Mouse (Mus musculus) embryonic facial prominence, embryonic 13.5 days (tissue): ENCODE measurements at regions not wholly inside any gene's neighbourhood (a gene's known extent, or its start where the extent isn't known, plus 50 kb on each side); places are given as distances from the start of the nearest gene placed in this dataset.

Experiments
- ATAC-seq: fragments of 200-750 bp; cut with Nextera tagmentation; 2 replicates; pipeline ENCODE4 v1.8.0; 2017; ENCODE audit warnings: low read depth; ENCODE audit not compliant: insufficient number of reproducible peaks, insufficient read depth, low FRiP score, low TSS enrichment
- H3K27ac ChIP-seq: fragments of 300-500 bp; sonication (generic); 2 replicates; pipeline ENCODE4 v1.5.1; 2015; ENCODE audit warnings: moderate library complexity, mild to moderate bottlenecking, inconsistent platforms
- H3K27me3 ChIP-seq: fragments of 300-500 bp; sonication (generic); 2 replicates; pipeline ENCODE4 v1.6.1; 2015; ENCODE audit warnings: mild to moderate bottlenecking, inconsistent platforms
- H3K36me3 ChIP-seq: fragments of 300-500 bp; sonication (generic); 2 replicates; pipeline ENCODE4 v1.6.1; 2015; ENCODE audit warnings: mild to moderate bottlenecking, inconsistent platforms
- H3K4me1 ChIP-seq: fragments of 300-500 bp; sonication (generic); 2 replicates; pipeline ENCODE4 v1.6.1; 2015; ENCODE audit warnings: inconsistent platforms
- H3K4me2 ChIP-seq: fragments of 300-500 bp; sonication (generic); 2 replicates; pipeline ENCODE4 v1.6.1; 2015; ENCODE audit warnings: moderate library complexity, mild to moderate bottlenecking, inconsistent platforms
- H3K4me3 ChIP-seq: fragments of 300-500 bp; sonication (generic); 2 replicates; pipeline ENCODE4 v1.5.1; 2015; ENCODE audit warnings: mild to moderate bottlenecking, inconsistent platforms
- H3K9ac ChIP-seq: fragments of 300-500 bp; sonication (generic); 2 replicates; pipeline ENCODE4 v1.6.1; 2015; ENCODE audit warnings: mild to moderate bottlenecking, inconsistent platforms
- H3K9me3 ChIP-seq: fragments of 300-500 bp; sonication (generic); 2 replicates; pipeline ENCODE4 v1.6.1; 2016; ENCODE audit warnings: inconsistent platforms
- WGBS: fragments of 180-500 bp; shearing (Covaris S2); methylation state at CpG from one replicate; pipeline ENCODE4 v1.1.7; 2015; ENCODE audit warnings: mixed read lengths; 5-methylcytosine and 5-hydroxymethylcytosine counted together

DNA sequence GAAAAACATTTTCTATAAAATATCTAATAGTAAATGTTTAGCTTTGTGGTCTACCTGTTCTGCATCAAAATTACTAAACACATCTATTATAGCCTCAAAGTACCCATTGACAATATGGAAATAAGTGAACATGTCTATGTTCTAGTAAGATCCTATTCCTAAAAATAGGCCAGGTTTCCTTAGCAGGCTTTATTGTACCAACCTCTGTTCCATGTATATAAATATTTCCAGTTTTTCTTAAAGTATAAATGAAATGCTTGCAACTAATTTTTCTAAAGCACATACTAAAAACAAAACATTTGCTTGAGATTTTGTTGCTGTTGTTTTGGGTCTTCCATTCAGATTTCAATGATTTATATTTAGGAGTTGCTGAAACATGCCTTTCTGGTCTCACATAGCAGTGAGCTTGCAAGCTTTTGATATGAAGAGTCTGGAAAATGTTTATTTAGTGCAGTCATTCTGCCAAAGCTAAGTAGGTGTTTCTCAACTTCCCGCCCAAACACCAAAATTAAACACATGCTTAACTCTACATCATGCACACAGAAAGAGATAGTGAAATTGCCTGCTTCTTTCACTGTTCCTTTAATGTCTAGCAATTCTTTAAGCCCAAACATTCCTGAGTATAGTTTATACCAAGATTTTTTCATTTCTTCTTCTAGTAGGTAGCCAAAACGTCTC lies 380.6 kb upstream of the Gli3 start:
- H3K27me3 ChIP-seq: no peaks in the 10 kb centered on the region
- no peaks in the 10 kb centered on the region for H3K36me3 ChIP-seq
- H3K4me1 ChIP-seq: peaks cover 8% of the 10 kb centered on the region; the same call in 1 of the 2 replicates
- no peaks in the 10 kb centered on the region for H3K9me3 ChIP-seq
- no peak overlapping the region for H3K9ac ChIP-seq
- no peak overlapping the region for H3K27ac ChIP-seq
- no peak overlapping the region for H3K4me2 ChIP-seq
- ATAC-seq: no peak
- H3K4me3 ChIP-seq: no peak overlapping the region
- WGBS: 66% methylated on average over 2 of the region's 2 CpGs

DNA sequence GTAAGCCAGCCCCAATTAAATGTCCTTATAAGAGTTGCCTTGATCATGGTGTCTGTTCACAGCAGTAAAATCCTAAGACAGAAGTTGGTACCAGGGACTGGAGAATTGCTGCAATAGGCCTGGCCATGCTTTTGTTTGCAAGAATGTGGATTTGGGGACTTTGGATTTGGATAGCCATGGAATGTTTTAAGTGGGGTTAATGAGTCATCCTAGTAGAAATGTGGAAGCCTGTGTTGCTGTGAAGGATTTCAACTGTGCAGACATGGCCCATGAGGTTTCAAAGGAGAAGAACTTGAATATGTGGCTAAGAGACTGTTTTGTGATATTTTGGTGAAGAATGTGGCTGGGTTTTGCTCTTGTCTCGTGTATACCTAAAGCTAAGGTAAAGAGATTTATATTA lies 368.2 kb upstream of the Gli3 start:
- Histone ChIP-seq H3K4me3 (no peak overlapping the region), H3K27me3 (no peaks in the 10 kb centered on the region), H3K4me2 (no peak overlapping the region), H3K9ac (no peak overlapping the region), H3K27ac (no peak overlapping the region), H3K9me3 (no peaks in the 10 kb centered on the region), H3K36me3 (no peaks in the 10 kb centered on the region), H3K4me1 (no peaks in the 10 kb centered on the region)
- WGBS: 82% methylated on average over 1 of the region's 1 CpGs
- ATAC-seq: no peak

DNA sequence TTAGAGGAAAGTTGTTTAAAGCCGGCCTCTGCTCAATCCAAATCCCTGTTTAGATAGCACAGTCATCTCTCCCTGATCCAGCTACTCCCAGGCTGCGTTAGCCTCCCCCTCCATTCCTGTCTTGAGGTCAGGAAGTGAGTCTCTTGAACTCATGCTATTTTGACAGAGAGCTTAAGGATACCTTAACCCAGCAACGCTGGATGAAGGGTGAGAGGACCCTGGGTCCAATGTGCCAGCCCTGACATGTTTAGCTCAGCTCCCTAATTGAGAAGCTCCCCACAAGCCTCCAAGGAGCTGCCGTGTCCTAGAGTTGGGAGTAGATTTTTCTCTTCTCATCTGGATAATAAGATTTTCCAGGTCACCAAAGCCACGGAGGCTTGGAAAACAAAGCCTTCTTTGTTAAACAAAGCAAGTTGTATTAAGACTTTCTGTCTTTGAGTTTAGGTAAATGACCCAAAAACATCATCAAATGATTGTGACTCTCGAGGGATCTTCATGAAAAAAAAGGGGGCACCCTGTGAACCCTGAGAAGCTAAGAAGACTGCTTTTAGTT lies 355.2 kb upstream of the Gli3 start:
- Histone ChIP-seq H3K9me3 (no peaks in the 10 kb centered on the region), H3K36me3 (no peaks in the 10 kb centered on the region), H3K4me3 (no peak overlapping the region), H3K4me1 (peaks cover 10% of the 10 kb centered on the region), H3K27ac (no peak overlapping the region), H3K4me2 (no peak overlapping the region), H3K9ac (no peak overlapping the region), H3K27me3 (no peaks in the 10 kb centered on the region)
- ATAC-seq: no peak
- 7% methylated on average over 6 of the region's 6 CpGs for WGBS

DNA sequence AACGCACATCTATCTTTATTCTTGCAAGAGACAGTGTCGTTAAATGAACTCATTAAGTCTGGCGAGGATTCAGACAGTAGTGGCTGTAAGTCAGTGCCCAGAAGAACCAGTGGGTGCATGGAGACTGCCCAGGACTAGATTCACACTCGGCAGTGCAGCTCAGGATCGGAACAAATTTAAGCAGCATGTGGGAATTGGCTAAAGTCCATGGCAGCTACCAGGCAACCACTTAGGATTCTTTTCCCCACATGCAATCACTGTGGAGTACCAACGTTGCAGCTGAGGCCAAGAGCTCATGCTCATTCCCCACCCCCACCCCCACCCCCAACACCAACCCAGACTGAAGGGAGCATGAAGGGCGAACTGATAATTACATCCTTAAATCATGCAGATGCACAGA lies 349.7 kb upstream of the Gli3 start:
- no peak overlapping the region for H3K27ac ChIP-seq
- 59% methylated on average over 7 of the region's 7 CpGs for WGBS
- H3K4me1 ChIP-seq: no peaks in the 10 kb centered on the region; the same call in 1 of the 2 replicates
- H3K9ac ChIP-seq: no peak overlapping the region
- no peaks in the 10 kb centered on the region for H3K36me3 ChIP-seq
- no peak for ATAC-seq
- no peak overlapping the region for H3K4me2 ChIP-seq
- H3K9me3 ChIP-seq: no peaks in the 10 kb centered on the region
- H3K4me3 ChIP-seq: no peak overlapping the region
- no peaks in the 10 kb centered on the region for H3K27me3 ChIP-seq

DNA sequence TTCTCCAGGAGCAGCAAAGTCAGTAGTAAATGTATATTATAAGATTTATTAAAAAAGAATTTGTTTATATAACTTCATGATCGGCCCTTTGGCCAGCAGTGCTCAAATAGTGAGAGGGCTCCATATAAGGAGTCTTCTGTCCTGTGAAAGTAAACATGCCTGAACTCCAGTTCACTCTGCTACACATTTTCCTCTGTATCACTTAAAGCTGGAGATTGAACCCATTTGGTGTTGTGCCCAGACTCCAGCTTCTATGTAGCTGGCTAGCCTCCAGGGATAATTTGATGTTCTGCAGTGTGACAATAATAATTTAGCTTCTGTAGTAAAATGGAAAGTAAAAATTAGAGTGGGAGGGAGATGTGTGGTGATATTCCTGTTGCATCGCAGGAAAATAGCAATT lies 332.8 kb upstream of the Gli3 start:
- Histone ChIP-seq H3K4me2 (no peak overlapping the region), H3K36me3 (no peaks in the 10 kb centered on the region), H3K27ac (no peak overlapping the region), H3K4me3 (no peak overlapping the region), H3K27me3 (no peaks in the 10 kb centered on the region), H3K9ac (no peak overlapping the region), H3K9me3 (no peaks in the 10 kb centered on the region), H3K4me1 (no peaks in the 10 kb centered on the region)
- ATAC-seq: no peak
- WGBS: 75% methylated on average over 2 of the region's 2 CpGs

DNA sequence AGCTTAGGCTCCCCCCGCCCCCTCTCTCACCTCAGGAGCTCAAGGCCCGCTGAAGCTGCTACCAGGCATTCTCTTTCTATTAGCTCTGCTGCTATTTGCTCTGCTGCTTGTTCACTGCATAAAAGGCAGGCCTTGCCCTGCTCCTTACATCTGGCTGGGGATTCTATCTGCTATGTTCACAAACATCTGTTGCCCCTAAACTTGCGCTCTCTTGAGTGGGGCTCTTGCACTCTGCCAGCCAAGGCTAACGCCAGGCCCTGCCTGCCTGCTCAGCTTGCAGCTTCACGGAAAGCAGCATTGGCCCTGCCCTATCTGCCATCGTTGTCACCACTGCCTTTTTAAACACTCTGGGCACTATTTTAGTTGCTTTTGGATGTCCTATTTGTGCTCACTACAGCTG lies 316.9 kb upstream of the Gli3 start:
- no peak overlapping the region for H3K27ac ChIP-seq
- H3K4me1 ChIP-seq: peaks cover 3% of the 10 kb centered on the region; the same call in 1 of the 2 replicates
- no peak overlapping the region for H3K4me2 ChIP-seq
- no peak overlapping the region for H3K9ac ChIP-seq
- no peaks in the 10 kb centered on the region for H3K36me3 ChIP-seq
- H3K9me3 ChIP-seq: no peaks in the 10 kb centered on the region
- WGBS: 50% methylated on average over 6 of the region's 6 CpGs
- ATAC-seq: no peak
- H3K27me3 ChIP-seq: no peaks in the 10 kb centered on the region
- H3K4me3 ChIP-seq: no peak overlapping the region

DNA sequence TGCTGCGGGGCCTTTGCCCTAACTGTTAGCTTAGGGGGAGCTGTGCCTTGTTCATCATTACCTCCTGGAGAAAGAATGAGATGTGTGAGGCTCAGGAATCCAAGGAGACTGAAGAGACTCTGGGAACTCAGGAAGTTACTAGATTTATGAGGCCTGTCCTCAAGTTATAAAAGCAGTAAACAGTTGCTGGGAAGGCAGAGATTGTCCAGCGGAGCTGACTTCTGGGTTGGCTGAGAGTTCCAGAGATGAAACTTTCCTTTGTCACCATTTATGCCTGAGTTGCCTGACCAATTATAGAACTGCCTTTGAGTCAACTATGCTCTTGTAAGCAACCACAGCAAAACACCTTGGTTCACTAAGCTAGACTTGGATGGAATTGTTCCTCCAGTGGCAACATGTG lies 282.1 kb upstream of the Gli3 start:
- H3K4me3 ChIP-seq: no peak overlapping the region
- no peak overlapping the region for H3K27ac ChIP-seq
- H3K4me2 ChIP-seq: no peak overlapping the region
- peaks cover 6% of the 10 kb centered on the region; the same call in 1 of the 2 replicates for H3K4me1 ChIP-seq
- no peaks in the 10 kb centered on the region for H3K9me3 ChIP-seq
- no peak overlapping the region for H3K9ac ChIP-seq
- H3K27me3 ChIP-seq: no peaks in the 10 kb centered on the region
- 62% methylated on average over 2 of the region's 2 CpGs for WGBS
- no peaks in the 10 kb centered on the region for H3K36me3 ChIP-seq
- ATAC-seq: no peak

DNA sequence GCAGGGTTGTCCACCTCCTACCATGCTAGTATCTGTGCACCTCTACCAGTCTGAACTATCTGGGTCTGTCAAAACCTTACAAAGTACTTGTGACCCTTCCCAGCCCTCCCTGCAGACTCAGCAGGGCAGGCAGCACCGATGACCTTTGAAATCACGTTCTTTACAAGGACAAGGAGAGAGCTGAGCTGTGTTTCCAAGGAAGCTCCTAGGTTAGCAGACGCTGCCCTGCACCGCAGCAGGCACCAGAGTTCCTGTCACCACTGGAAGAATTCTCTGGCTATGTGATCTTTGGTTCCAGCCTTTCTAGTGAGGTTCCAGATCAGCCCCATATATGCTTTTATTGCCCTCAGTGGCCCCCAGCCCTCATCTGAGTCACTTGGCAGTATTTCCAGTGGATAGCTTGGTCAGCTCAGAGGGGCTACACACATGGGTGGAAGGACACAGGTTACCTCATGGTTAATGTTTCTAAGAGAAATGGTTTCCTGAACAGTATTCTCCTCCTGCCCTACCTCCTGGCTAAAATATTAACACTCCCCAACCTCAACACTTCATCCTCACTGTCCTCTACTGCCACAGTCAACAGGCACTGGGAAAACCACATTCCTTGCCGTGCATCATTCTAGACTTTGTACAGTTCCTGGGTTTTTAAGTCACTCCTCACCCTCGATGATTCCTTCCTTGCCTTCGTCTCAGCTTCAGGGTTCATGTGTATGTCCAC lies 251.2 kb upstream of the Gli3 start:
- H3K9ac ChIP-seq: no peak overlapping the region
- H3K36me3 ChIP-seq: no peaks in the 10 kb centered on the region
- no peaks in the 10 kb centered on the region for H3K27me3 ChIP-seq
- ATAC-seq: no peak
- no peaks in the 10 kb centered on the region for H3K9me3 ChIP-seq
- H3K27ac ChIP-seq: no peak overlapping the region
- no peak overlapping the region for H3K4me3 ChIP-seq
- H3K4me2 ChIP-seq: peak overlapping the region; percentile 14; the same call in 1 of the 2 replicates
- peaks cover 25% of the 10 kb centered on the region for H3K4me1 ChIP-seq
- WGBS: 77% methylated on average over 7 of the region's 7 CpGs

DNA sequence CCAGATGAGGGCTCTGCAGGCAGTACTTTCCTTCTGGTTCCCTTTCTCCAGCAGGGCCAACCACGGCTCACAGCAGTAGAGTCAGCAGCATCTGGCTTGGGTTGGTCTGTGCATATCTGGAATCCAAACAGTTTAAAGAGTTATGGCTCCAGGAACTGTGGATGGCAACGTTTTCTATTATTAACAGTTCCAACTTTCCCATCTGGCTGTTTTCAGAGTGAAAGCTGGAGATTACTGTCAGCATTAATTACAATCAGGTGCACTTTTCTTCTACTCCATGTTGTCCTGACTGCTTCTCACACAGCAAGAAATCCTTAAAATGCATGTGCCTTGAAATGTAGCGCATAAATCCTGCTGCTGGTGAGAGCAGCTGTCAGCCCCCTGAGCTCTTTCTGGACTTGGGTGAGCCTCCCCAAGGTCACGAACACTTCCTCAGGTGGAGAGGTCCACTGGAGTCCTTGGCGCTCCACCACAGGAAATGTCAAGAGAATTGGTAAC lies 250.6 kb upstream of the Gli3 start:
- Histone ChIP-seq H3K9me3 (no peaks in the 10 kb centered on the region), H3K27me3 (no peaks in the 10 kb centered on the region), H3K36me3 (no peaks in the 10 kb centered on the region), H3K4me2 (peak overlapping the region; percentile 14; the same call in 1 of the 2 replicates), H3K27ac (0 out of 2 replicates have a peak overlapping the region, but pooled peaks have one; percentile 12), H3K4me3 (no peak overlapping the region), H3K4me1 (peaks cover 25% of the 10 kb centered on the region), H3K9ac (no peak overlapping the region)
- 0 out of 2 replicates have a peak, but pooled peaks have one; percentile 26 for ATAC-seq
- WGBS: 30% methylated on average over 5 of the region's 5 CpGs

DNA sequence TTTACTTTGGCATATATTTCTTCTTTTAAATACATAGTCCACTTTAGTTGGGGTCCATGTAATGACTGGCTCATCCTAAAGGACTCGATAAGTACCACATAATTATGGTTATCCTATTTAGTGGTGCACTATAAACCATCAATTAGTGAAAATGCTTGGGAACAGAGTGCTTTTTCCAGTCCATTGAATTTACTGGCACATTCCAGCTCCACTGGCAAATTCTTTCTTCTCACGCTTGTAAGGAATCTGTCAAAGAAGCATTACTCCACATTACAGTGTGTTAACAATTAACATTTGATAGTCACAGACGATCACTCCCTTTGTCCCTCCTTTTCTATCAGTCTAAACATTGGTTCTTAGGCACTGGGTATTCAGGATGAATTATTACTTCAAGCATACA lies 241.7 kb upstream of the Gli3 start:
- H3K4me2 ChIP-seq: no peak overlapping the region
- WGBS: 53% methylated on average over 3 of the region's 3 CpGs
- no peaks in the 10 kb centered on the region for H3K9me3 ChIP-seq
- no peak for ATAC-seq
- no peaks in the 10 kb centered on the region for H3K4me1 ChIP-seq
- H3K4me3 ChIP-seq: no peak overlapping the region
- H3K27me3 ChIP-seq: no peaks in the 10 kb centered on the region
- H3K9ac ChIP-seq: no peak overlapping the region
- no peak overlapping the region for H3K27ac ChIP-seq
- no peaks in the 10 kb centered on the region for H3K36me3 ChIP-seq

DNA sequence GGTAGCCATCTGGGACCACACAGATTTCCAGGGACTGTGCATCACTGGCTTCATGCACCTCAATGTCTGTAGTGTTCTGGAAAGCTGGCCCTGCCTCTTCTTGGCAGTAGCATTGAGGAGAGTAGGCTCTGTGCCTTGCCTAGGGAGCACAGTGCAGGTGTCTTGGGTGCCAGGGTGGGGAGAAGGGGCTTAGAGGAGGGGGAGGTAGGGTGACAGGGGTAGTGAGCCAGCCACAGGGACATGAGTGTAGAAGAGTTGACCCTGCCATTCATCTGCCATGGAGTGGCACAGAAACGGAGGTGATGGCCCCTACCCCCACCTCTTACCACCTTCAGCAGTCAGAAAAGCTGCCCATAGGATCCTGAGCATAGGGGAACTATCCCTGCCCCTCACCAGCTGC lies 235.4 kb upstream of the Gli3 start:
- WGBS: 57% methylated on average over 1 of the region's 1 CpGs
- ATAC-seq: no peak
- no peaks in the 10 kb centered on the region for H3K9me3 ChIP-seq
- no peaks in the 10 kb centered on the region for H3K4me1 ChIP-seq
- H3K4me2 ChIP-seq: no peak overlapping the region
- no peaks in the 10 kb centered on the region for H3K36me3 ChIP-seq
- no peak overlapping the region for H3K27ac ChIP-seq
- H3K27me3 ChIP-seq: no peaks in the 10 kb centered on the region
- no peak overlapping the region for H3K9ac ChIP-seq
- no peak overlapping the region for H3K4me3 ChIP-seq
